Mouse (Mus musculus): ENCODE results near the gene Timm17a. TPM values are rescaled to one million over a fixed set of nuclear protein-coding genes. Genes with fewer than 3 reads are reported as not detected.
A peak's percentile ranks its signal among the peaks of the same experiment; 100 is the strongest.

Gene Timm17a
- polyA plus RNA-seq, 1 experiment from 2014 or later = 210 TPM

- no peaks in the 10 kb centered on the region for H3K9me3 ChIP-seq (replicated peaks; ENCODE audit: control insufficient read depth, low read length)
- ATAC-seq (replicated peaks; ENCODE audit: insufficient number of reproducible peaks, low FRiP score, low TSS enrichment, low read depth) (no peak), DNase-seq (ENCODE audit: low spot score) (no peak)
These were observed 28.4 kb upstream of the Timm17a start for GRCm38 (mm10) chr1:135341947-135342346.

DNA sequence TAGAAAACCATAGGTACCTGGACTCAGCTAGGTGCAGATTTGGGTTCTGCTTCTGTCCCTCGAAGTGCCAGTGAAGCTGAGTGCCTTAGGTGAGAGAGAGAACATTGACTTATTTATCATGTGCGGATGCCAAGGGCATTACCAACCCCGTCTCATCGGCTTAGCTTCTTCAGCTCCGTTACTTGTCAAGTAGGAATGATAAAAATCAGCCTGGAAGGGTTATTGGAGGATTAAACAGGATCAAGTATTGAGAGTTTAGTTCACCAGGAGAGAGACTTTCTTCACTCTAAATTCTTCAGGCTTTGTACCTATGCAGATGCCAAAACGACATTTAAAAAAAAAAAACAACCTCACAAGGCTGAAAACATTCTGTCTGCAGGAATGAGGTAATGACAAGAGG is 17.0 kb upstream of the Timm17a start:
- H3K27me3 ChIP-seq (ENCODE audit: control insufficient read depth, insufficient read depth, low read length) = no peaks in the 10 kb centered on the region
- DNase-seq (ENCODE audit: low spot score) = no peak
- H3K27ac ChIP-seq (replicated peaks; ENCODE audit: low read depth, low read length) = no peak overlapping the region
- H3K36me3 ChIP-seq (replicated peaks; ENCODE audit: control insufficient read depth, insufficient read depth, low read depth, low read length) = no peaks in the 10 kb centered on the region
- ATAC-seq (replicated peaks; ENCODE audit: insufficient number of reproducible peaks, low FRiP score, low TSS enrichment, low read depth) = no peak
- H3K4me2 ChIP-seq (ENCODE audit: low read depth, low read length) = no peak overlapping the region
- no peaks in the 10 kb centered on the region for H3K9me3 ChIP-seq (replicated peaks; ENCODE audit: control insufficient read depth, low read length)
- no peak overlapping the region for H3K9ac ChIP-seq (replicated peaks; ENCODE audit: low read length)
- no peaks in the 10 kb centered on the region for H3K4me1 ChIP-seq (ENCODE audit: control insufficient read depth, insufficient read depth, low read length)
- 73% methylated on average over 6 of the region's 6 CpGs for WGBS
- no peak overlapping the region for H3K4me3 ChIP-seq (ENCODE audit: low read depth, low read length)

More at GRCm38 (mm10) chr1:135341947-135342346, 28.4 kb upstream of the Timm17a start:
- WGBS = 70% methylated on average over 8 of the region's 8 CpGs
- Histone ChIP-seq H3K9ac (replicated peaks; ENCODE audit: low read length) (no peak overlapping the region), H3K4me3 (ENCODE audit: low read depth, low read length) (no peak overlapping the region), H3K4me2 (ENCODE audit: low read depth, low read length) (no peak overlapping the region), H3K36me3 (replicated peaks; ENCODE audit: control insufficient read depth, insufficient read depth, low read depth, low read length) (no peaks in the 10 kb centered on the region), H3K4me1 (ENCODE audit: control insufficient read depth, insufficient read depth, low read length) (no peaks in the 10 kb centered on the region), H3K27ac (replicated peaks; ENCODE audit: low read depth, low read length) (no peak overlapping the region), H3K27me3 (ENCODE audit: control insufficient read depth, insufficient read depth, low read length) (no peaks in the 10 kb centered on the region)

- Histone ChIP-seq H3K27ac (replicated peaks; ENCODE audit: low read depth, low read length) (no peak overlapping the region), H3K36me3 (replicated peaks; ENCODE audit: control insufficient read depth, insufficient read depth, low read depth, low read length) (no peaks in the 10 kb centered on the region), H3K4me3 (ENCODE audit: low read depth, low read length) (no peak overlapping the region), H3K4me1 (ENCODE audit: control insufficient read depth, insufficient read depth, low read length) (peaks cover 2% of the 10 kb centered on the region; the same call in 1 of the 2 replicates), H3K9ac (replicated peaks; ENCODE audit: low read length) (no peak overlapping the region), H3K4me2 (ENCODE audit: low read depth, low read length) (no peak overlapping the region), H3K9me3 (replicated peaks; ENCODE audit: control insufficient read depth, low read length) (no peaks in the 10 kb centered on the region), H3K27me3 (ENCODE audit: control insufficient read depth, insufficient read depth, low read length) (no peaks in the 10 kb centered on the region)
- DNase-seq (ENCODE audit: low spot score) (no peak), ATAC-seq (replicated peaks; ENCODE audit: insufficient number of reproducible peaks, low FRiP score, low TSS enrichment, low read depth) (no peak)
- 59% methylated on average over 5 of the region's 5 CpGs for WGBS
These were observed 14.8 kb upstream of the Timm17a start for GRCm38 (mm10) chr1:135328368-135328767.

GRCm38 (mm10) chr1:135325934-135326333 is 12.4 kb upstream of the Timm17a start:
- Histone ChIP-seq H3K4me1 (ENCODE audit: control insufficient read depth, insufficient read depth, low read length) (peaks cover 2% of the 10 kb centered on the region; the same call in 1 of the 2 replicates), H3K27ac (replicated peaks; ENCODE audit: low read depth, low read length) (no peak overlapping the region), H3K9me3 (replicated peaks; ENCODE audit: control insufficient read depth, low read length) (no peaks in the 10 kb centered on the region), H3K9ac (replicated peaks; ENCODE audit: low read length) (no peak overlapping the region), H3K36me3 (replicated peaks; ENCODE audit: control insufficient read depth, insufficient read depth, low read depth, low read length) (no peaks in the 10 kb centered on the region), H3K4me2 (ENCODE audit: low read depth, low read length) (no peak overlapping the region), H3K27me3 (ENCODE audit: control insufficient read depth, insufficient read depth, low read length) (no peaks in the 10 kb centered on the region), H3K4me3 (ENCODE audit: low read depth, low read length) (no peak overlapping the region)
- 59% methylated on average over 2 of the region's 2 CpGs for WGBS
- DNase-seq (ENCODE audit: low spot score) (no peak), ATAC-seq (replicated peaks; ENCODE audit: insufficient number of reproducible peaks, low FRiP score, low TSS enrichment, low read depth) (no peak)

DNA sequence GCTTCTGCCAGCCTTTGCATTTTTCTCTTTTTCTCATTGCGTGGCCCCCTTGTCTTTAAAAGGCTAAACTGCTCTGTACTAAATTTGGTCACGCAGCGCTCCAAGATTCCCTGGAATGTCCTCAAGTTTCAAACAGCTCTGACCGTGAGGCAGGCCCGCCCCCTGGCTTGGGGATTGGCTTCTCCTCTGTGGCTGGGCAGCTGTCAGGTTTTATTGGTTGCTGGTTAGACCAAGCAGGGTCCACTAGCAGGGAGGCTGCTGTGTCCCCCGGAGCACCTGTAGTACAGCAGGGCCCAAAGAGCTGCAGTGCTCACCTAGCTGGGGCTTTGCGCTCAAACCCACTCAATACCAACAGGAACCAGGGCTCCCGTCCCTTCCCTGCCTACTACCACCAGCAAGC is 11.0 kb upstream of the Timm17a start, which contains the start of gene Lmod1:
Lmod1 (plus strand) TSS at position 237 of the 400 bp plus-strand sequence.
- Histone ChIP-seq H3K27ac (replicated peaks; ENCODE audit: low read depth, low read length) (no peak within 1 kb of the TSS), H3K9me3 (replicated peaks; ENCODE audit: control insufficient read depth, low read length) (no peaks in the 10 kb centered on the region), H3K27me3 (ENCODE audit: control insufficient read depth, insufficient read depth, low read length) (no peaks in the 10 kb centered on the region), H3K4me3 (ENCODE audit: low read depth, low read length) (no peak within 1 kb of the TSS), H3K4me2 (ENCODE audit: low read depth, low read length) (peak within 1 kb of the TSS; percentile 23; the same call in 1 of the 2 replicates), H3K9ac (replicated peaks; ENCODE audit: low read length) (0 out of 2 replicates have a peak within 1 kb of the TSS, but pooled peaks have one; percentile 5), H3K36me3 (replicated peaks; ENCODE audit: control insufficient read depth, insufficient read depth, low read depth, low read length) (no peaks in the 10 kb centered on the region), H3K4me1 (ENCODE audit: control insufficient read depth, insufficient read depth, low read length) (peaks cover 2% of the 10 kb centered on the region; the same call in 1 of the 2 replicates)
- ATAC-seq (replicated peaks; ENCODE audit: insufficient number of reproducible peaks, low FRiP score, low TSS enrichment, low read depth) (peak; percentile 85), DNase-seq (ENCODE audit: low spot score) (peak; percentile 87)
- 10% methylated on average over 8 of the region's 8 CpGs for WGBS

DNA sequence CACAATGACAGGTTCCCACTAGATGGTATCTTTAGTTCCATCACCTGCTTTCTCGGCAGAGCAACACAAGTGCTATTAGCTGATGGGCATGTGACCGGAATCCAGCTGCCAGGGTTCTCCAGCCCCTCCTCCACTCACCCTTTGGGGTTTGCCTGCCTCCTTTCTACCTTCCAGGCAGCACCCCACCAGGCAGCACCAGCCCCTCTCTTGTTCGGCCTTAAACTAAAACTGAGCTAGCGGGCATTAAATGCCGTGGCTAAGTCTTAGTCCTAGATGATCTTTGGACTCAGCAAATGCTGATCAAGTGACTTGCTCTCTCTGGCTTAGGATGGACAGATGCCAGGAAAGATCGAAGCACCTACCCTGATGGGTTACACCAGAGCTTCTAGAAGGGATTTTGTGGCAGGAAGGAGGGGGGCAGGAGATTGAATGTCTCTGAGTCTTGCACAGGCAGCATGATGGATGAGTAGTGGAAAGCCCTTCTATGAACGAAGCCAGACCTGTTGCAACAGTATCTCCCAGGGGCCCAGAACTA is 9.9 kb upstream of the Timm17a start:
- WGBS = 82% methylated on average over 7 of the region's 7 CpGs
- Histone ChIP-seq H3K27ac (replicated peaks; ENCODE audit: low read depth, low read length) (no peak overlapping the region), H3K4me3 (ENCODE audit: low read depth, low read length) (no peak overlapping the region)

GRCm38 (mm10) chr1:135312201-135312600 is 1.4 kb downstream of the Timm17a start:
- H3K4me1 ChIP-seq (ENCODE audit: control insufficient read depth, insufficient read depth, low read length) = peaks cover 3% of the 10 kb centered on the region; the same call in 1 of the 2 replicates
- peak overlapping the region; percentile 83 for H3K4me3 ChIP-seq (ENCODE audit: low read depth, low read length)
- no peaks in the 10 kb centered on the region for H3K9me3 ChIP-seq (replicated peaks; ENCODE audit: control insufficient read depth, low read length)
- no peak overlapping the region for H3K9ac ChIP-seq (replicated peaks; ENCODE audit: low read length)
- no peaks in the 10 kb centered on the region; the same call in 1 of the 2 replicates for H3K36me3 ChIP-seq (replicated peaks; ENCODE audit: control insufficient read depth, insufficient read depth, low read depth, low read length)
- no peak overlapping the region for H3K27ac ChIP-seq (replicated peaks; ENCODE audit: low read depth, low read length)
- H3K27me3 ChIP-seq (ENCODE audit: control insufficient read depth, insufficient read depth, low read length) = no peaks in the 10 kb centered on the region
- whole genome bisulfite sequencing = 87% methylated on average over 4 of the region's 4 CpGs
- peak overlapping the region; percentile 61 for H3K4me2 ChIP-seq (ENCODE audit: low read depth, low read length)
- no peak for DNase-seq (ENCODE audit: low spot score)
- ATAC-seq (replicated peaks; ENCODE audit: insufficient number of reproducible peaks, low FRiP score, low TSS enrichment, low read depth) = no peak

More for the DNA sequence above, 9.9 kb upstream of the Timm17a start:
- H3K9ac ChIP-seq (replicated peaks; ENCODE audit: low read length) = no peak overlapping the region
- H3K4me2 ChIP-seq (ENCODE audit: low read depth, low read length) = no peak overlapping the region
- H3K4me1 ChIP-seq (ENCODE audit: control insufficient read depth, insufficient read depth, low read length) = peaks cover 2% of the 10 kb centered on the region; the same call in 1 of the 2 replicates
- no peaks in the 10 kb centered on the region for H3K9me3 ChIP-seq (replicated peaks; ENCODE audit: control insufficient read depth, low read length)
- H3K27me3 ChIP-seq (ENCODE audit: control insufficient read depth, insufficient read depth, low read length) = no peaks in the 10 kb centered on the region
- no peak for ATAC-seq (replicated peaks; ENCODE audit: insufficient number of reproducible peaks, low FRiP score, low TSS enrichment, low read depth)
- DNase-seq (ENCODE audit: low spot score) = no peak
- no peaks in the 10 kb centered on the region for H3K36me3 ChIP-seq (replicated peaks; ENCODE audit: control insufficient read depth, insufficient read depth, low read depth, low read length)

DNA sequence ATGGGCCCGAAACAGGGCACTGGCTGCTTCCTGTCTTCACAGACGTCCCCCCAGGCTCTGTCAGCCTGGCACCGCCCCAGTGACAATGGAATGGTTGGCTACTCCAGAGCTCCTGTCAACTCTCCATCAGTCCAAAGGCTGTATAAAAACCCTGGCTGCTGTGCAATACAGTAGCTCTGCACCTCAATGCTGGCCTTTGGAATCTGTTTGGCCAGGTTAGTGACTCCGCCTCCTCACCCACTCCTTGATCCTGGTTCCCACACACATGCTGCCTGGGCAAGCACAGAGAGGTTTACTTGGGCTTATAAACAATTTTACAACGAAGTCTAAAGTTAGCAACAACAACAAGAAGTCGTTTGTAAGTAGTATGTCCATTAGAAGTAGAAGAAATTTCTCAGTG is 2.2 kb downstream of the Timm17a start:
- no peak overlapping the region for H3K4me2 ChIP-seq (ENCODE audit: low read depth, low read length)
- ATAC-seq (replicated peaks; ENCODE audit: insufficient number of reproducible peaks, low FRiP score, low TSS enrichment, low read depth) = no peak
- DNase-seq (ENCODE audit: low spot score) = no peak
- H3K9ac ChIP-seq (replicated peaks; ENCODE audit: low read length) = no peak overlapping the region
- no peak overlapping the region for H3K4me3 ChIP-seq (ENCODE audit: low read depth, low read length)
- no peak overlapping the region for H3K27ac ChIP-seq (replicated peaks; ENCODE audit: low read depth, low read length)
- no peaks in the 10 kb centered on the region for H3K9me3 ChIP-seq (replicated peaks; ENCODE audit: control insufficient read depth, low read length)
- H3K4me1 ChIP-seq (ENCODE audit: control insufficient read depth, insufficient read depth, low read length) = peaks cover 3% of the 10 kb centered on the region; the same call in 1 of the 2 replicates
- no peaks in the 10 kb centered on the region; the same call in 1 of the 2 replicates for H3K36me3 ChIP-seq (replicated peaks; ENCODE audit: control insufficient read depth, insufficient read depth, low read depth, low read length)
- H3K27me3 ChIP-seq (ENCODE audit: control insufficient read depth, insufficient read depth, low read length) = no peaks in the 10 kb centered on the region
- WGBS = 70% methylated on average over 6 of the region's 6 CpGs

All from embryonic facial prominence, embryonic 11.5 days (tissue).